Mouse (Mus musculus) thymus, postnatal 36 days (tissue): ENCODE data around the gene Bub3.

Experiments
- DNase-seq, 2 experiments: peaks; one replicate each; pipeline ENCODE4 v3.0.0; 2022; ENCODE audit warnings: mixed read lengths in 2 of 2

The Bub3 gene

GRCm38 (mm10) chr7:131559986-131560696, at the start of gene Bub3:
Gene Bub3, plus strand, starts transcription at chr7:131560222.
- peak; percentile 86 to 92 for DNase-seq

- peak; percentile 67 to 72 for DNase-seq
These were observed 20.0 kb upstream of the Bub3 start for GRCm38 (mm10) chr7:131539979-131540378.

GRCm38 (mm10) chr7:131541184-131542114, 18.6 kb upstream of the Bub3 start:
- no peak for DNase-seq

- peak in 1 of 2 experiments; percentile 26 for DNase-seq
These were observed 17.7 kb upstream of the Bub3 start, which contains the start of gene Hmx3 for GRCm38 (mm10) chr7:131542115-131542871. Gene Hmx3, plus strand, starts transcription at chr7:131542867.

GRCm38 (mm10) chr7:131542872-131543622, 17.0 kb upstream of the Bub3 start:
- DNase-seq = peak; percentile 11 to 21

GRCm38 (mm10) chr7:131543623-131544481, 16.2 kb upstream of the Bub3 start:
- no peak for DNase-seq

GRCm38 (mm10) chr7:131544871-131545270, 15.2 kb upstream of the Bub3 start:
- no peak for DNase-seq

- DNase-seq = no peak
These were observed 14.2 kb upstream of the Bub3 start for GRCm38 (mm10) chr7:131545701-131546385.

GRCm38 (mm10) chr7:131546423-131546822, 13.6 kb upstream of the Bub3 start:
- DNase-seq = no peak

- no peak for DNase-seq
These were observed 12.5 kb upstream of the Bub3 start for GRCm38 (mm10) chr7:131547481-131547880.

- DNase-seq = no peak
These were observed 11.5 kb upstream of the Bub3 start, which contains the start of gene Hmx2 for GRCm38 (mm10) chr7:131548473-131548872. Gene Hmx2, plus strand, starts transcription at chr7:131548773.

- DNase-seq = no peak
These were observed 8.6 kb upstream of the Bub3 start for GRCm38 (mm10) chr7:131551471-131551870.

- DNase-seq = no peak
These were observed 7.9 kb upstream of the Bub3 start for GRCm38 (mm10) chr7:131551931-131552741.

- DNase-seq = no peak
These were observed 7.2 kb upstream of the Bub3 start for GRCm38 (mm10) chr7:131552781-131553180.

- DNase-seq = peak; percentile 49 to 53
These were observed 6.2 kb upstream of the Bub3 start for GRCm38 (mm10) chr7:131553771-131554175.

- peak; percentile 8 to 22 for DNase-seq
These were observed 5.5 kb upstream of the Bub3 start for GRCm38 (mm10) chr7:131554341-131555180.

- DNase-seq = peak; percentile 23 to 34
These were observed 4.5 kb upstream of the Bub3 start for GRCm38 (mm10) chr7:131555301-131556081.

GRCm38 (mm10) chr7:131556116-131556515, 3.9 kb upstream of the Bub3 start:
- DNase-seq = no peak
